Mouse (Mus musculus) heart, adult 2 months (tissue): ENCODE results near the gene Chst8.

Experiments used
- CTCF ChIP-seq: fragments of 200-600 bp; IDR thresholded peaks from 2 replicates; pipeline ENCODE4 v1.8.1; 2022; ENCODE audit warnings: antibody characterized with exemption, mild to moderate bottlenecking, moderate library complexity
- EP300 ChIP-seq: fragments of 200-500 bp; IDR thresholded peaks from 2 replicates; pipeline ENCODE4 v1.6.1; 2011; ENCODE audit warnings: low read depth, low read length, control low read depth; ENCODE audit not compliant: insufficient read depth
- POLR2A ChIP-seq: fragments of 200-500 bp; IDR thresholded peaks from 2 replicates; pipeline ENCODE4 v1.6.1; 2011; ENCODE audit warnings: mild to moderate bottlenecking, low read depth, low read length, control low read depth; ENCODE audit not compliant: insufficient read depth

DNA sequence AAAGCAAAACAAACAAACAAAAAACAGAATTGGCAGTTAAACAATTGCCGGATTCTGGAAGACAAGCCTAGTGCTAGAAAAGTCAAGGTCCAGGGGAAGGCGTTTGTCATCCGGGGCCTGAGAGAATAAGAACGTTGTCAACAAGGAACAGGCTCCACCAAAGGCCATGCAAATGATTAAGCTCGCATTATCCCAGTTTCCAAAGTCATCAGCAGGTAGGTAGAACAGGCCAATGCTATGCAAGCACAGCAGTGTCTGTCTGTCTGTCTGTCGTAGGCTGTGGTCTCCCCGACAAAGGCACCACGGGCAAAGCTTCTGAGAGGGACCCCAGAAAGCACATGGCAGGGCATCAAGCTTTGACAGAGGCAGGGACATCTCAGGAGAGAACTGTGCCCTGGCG lies 9.1 kb upstream of the Chst8 start:
- TF ChIP-seq POLR2A (no peak), CTCF (no peak), EP300 (no peak)
